ENCODE assay signal across 17 mouse cellular contexts in the genomic region with DNA sequence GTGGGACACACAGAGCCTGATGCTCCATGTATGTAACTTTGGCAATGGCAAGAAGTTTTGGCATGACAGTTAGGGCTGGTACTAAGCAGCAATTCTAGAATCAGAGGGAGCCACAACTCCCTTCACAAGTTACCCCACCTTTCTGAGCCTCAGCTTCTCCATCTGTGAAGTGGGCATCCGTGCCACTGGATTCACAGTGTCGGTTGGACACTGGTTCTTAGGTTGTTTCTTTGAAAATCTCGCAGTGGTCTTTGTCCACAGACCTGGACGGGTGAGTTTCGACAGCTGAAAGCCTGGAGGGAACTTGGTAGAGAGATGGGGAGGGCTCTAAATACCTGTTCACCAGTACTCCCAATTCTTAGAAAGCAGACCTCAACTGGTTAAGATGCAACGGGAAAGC. TPM values are rescaled to one million over a fixed set of nuclear protein-coding genes. Genes with fewer than 3 reads are reported as not detected.
DNase-seq lines count a peak whose midpoint lies in the region; ATAC-seq and TF ChIP-seq lines count a peak whose summit lies in the region.
"Had no signal": no experiment of that assay in that cellular context is flagged by ENCODE, and none has a peak within 500 bp of the region (broad histone marks: within the 10 kb centered on the region; RNA-seq: fewer than 3 reads in every experiment).

No protein-coding gene starts in this region.

- H3K9ac ChIP-seq in heart, embryonic 11.5 days (ENCODE audit: low read depth, low read length), result no peak overlapping the region
- H3K9ac ChIP-seq in lung, embryonic 15.5 days, result no peak overlapping the region
- H3K9ac ChIP-seq in heart, postnatal 0 days (replicated peaks; ENCODE audit: low read depth, low read length), result no peak overlapping the region
- H3K9ac ChIP-seq in stomach, embryonic 16.5 days (ENCODE audit: low read length), result peak overlapping the region; percentile 32; the same call in 1 of the 2 replicates
- no peak overlapping the region for H3K9ac ChIP-seq in liver, embryonic 11.5 days (ENCODE audit: low read depth, low read length)
- H3K9ac ChIP-seq: forebrain, embryonic 13.5 days; liver, postnatal 0 days; neural tube, embryonic 12.5 days had no signal

- H3K27ac ChIP-seq in heart, embryonic 11.5 days (ENCODE audit: low read depth, low read length), result peak overlapping the region; percentile 78; the same call in 1 of the 2 replicates
- peak overlapping the region; percentile 92 for H3K27ac ChIP-seq in lung, embryonic 15.5 days
- peak overlapping the region; percentile 98 for H3K27ac ChIP-seq in heart, postnatal 0 days (ENCODE audit: low read depth)
- peak overlapping the region; percentile 75 for H3K27ac ChIP-seq in stomach, embryonic 16.5 days (ENCODE audit: low read length)
- H3K27ac ChIP-seq in liver, embryonic 11.5 days (ENCODE audit: low read depth, low read length), result no peak overlapping the region
- H3K27ac ChIP-seq: forebrain, embryonic 13.5 days; neural tube, embryonic 12.5 days had no signal

- H3K4me3 ChIP-seq in heart, embryonic 11.5 days (ENCODE audit: low read depth, low read length), result no peak overlapping the region
- no peak overlapping the region for H3K4me3 ChIP-seq in lung, embryonic 15.5 days
- no peak overlapping the region for H3K4me3 ChIP-seq in heart, postnatal 0 days (ENCODE audit: low read depth, low read length)
- H3K4me3 ChIP-seq in stomach, embryonic 16.5 days (replicated peaks; ENCODE audit: low read length), result no peak overlapping the region
- H3K4me3 ChIP-seq in liver, embryonic 11.5 days (ENCODE audit: low read depth, low read length), result no peak overlapping the region
- H3K4me3 ChIP-seq: forebrain, embryonic 13.5 days; neural tube, embryonic 12.5 days had no signal

- H3K4me2 ChIP-seq in heart, embryonic 11.5 days, result no peak overlapping the region
- H3K4me2 ChIP-seq in lung, embryonic 15.5 days, result no peak overlapping the region
- H3K4me2 ChIP-seq in heart, postnatal 0 days (ENCODE audit: low read depth, low read length), result no peak overlapping the region
- no peak overlapping the region for H3K4me2 ChIP-seq in stomach, embryonic 16.5 days (ENCODE audit: low read depth, low read length)
- H3K4me2 ChIP-seq in liver, embryonic 11.5 days, result no peak overlapping the region
- H3K4me2 ChIP-seq: forebrain, embryonic 13.5 days; neural tube, embryonic 12.5 days had no signal

- H3K9me3 ChIP-seq in heart, embryonic 11.5 days (replicated peaks; ENCODE audit: control insufficient read depth, low read length), result no peaks in the 10 kb centered on the region
- no peaks in the 10 kb centered on the region for H3K9me3 ChIP-seq in lung, embryonic 15.5 days
- no peaks in the 10 kb centered on the region for H3K9me3 ChIP-seq in heart, postnatal 0 days (replicated peaks; ENCODE audit: control insufficient read depth, low read length)
- H3K9me3 ChIP-seq in stomach, embryonic 16.5 days (replicated peaks; ENCODE audit: control insufficient read depth, low read length), result no peaks in the 10 kb centered on the region
- no peaks in the 10 kb centered on the region for H3K9me3 ChIP-seq in liver, embryonic 11.5 days (ENCODE audit: control insufficient read depth, low read length)
- H3K9me3 ChIP-seq: forebrain, embryonic 13.5 days; neural tube, embryonic 12.5 days had no signal

- H3K4me1 ChIP-seq in heart, embryonic 11.5 days (ENCODE audit: control insufficient read depth, insufficient read depth, low read length), result peaks cover 48% of the 10 kb centered on the region
- peaks cover 64% of the 10 kb centered on the region for H3K4me1 ChIP-seq in lung, embryonic 15.5 days
- H3K4me1 ChIP-seq in heart, postnatal 0 days (ENCODE audit: control insufficient read depth, insufficient read depth), result peaks cover 67% of the 10 kb centered on the region
- H3K4me1 ChIP-seq in stomach, embryonic 16.5 days (ENCODE audit: control insufficient read depth, insufficient read depth, low read length), result peaks cover 23% of the 10 kb centered on the region
- no peaks in the 10 kb centered on the region for H3K4me1 ChIP-seq in liver, embryonic 11.5 days (replicated peaks; ENCODE audit: control insufficient read depth, insufficient read depth, low read length)

- peaks cover 12% of the 10 kb centered on the region for H3K36me3 ChIP-seq in heart, embryonic 11.5 days (ENCODE audit: control insufficient read depth, insufficient read depth, low read length)
- H3K36me3 ChIP-seq in lung, embryonic 15.5 days, result peaks cover 23% of the 10 kb centered on the region
- H3K36me3 ChIP-seq in heart, postnatal 0 days (replicated peaks; ENCODE audit: control insufficient read depth, insufficient read depth, low read length), result peaks cover 38% of the 10 kb centered on the region
- 0 out of 2 replicates have a peak, but pooled peaks cover 5% of the 10 kb centered on the region for H3K36me3 ChIP-seq in stomach, embryonic 16.5 days (ENCODE audit: control insufficient read depth, insufficient read depth, low read length)
- H3K36me3 ChIP-seq in liver, embryonic 11.5 days (ENCODE audit: control insufficient read depth, insufficient read depth, low read length), result peaks cover 14% of the 10 kb centered on the region

- WGBS in heart, embryonic 11.5 days (ENCODE audit: insufficient replicate concordance), result 85% methylated on average over 6 of the region's 6 CpGs
- 79% methylated on average over 6 of the region's 6 CpGs for WGBS in lung, embryonic 15.5 days
- WGBS in heart, postnatal 0 days, result 86% methylated on average over 6 of the region's 6 CpGs
- WGBS in stomach, embryonic 16.5 days, result 88% methylated on average over 6 of the region's 6 CpGs
- 86% methylated on average over 6 of the region's 6 CpGs for WGBS in liver, embryonic 11.5 days

- no peaks in the 10 kb centered on the region for H3K27me3 ChIP-seq in heart, embryonic 11.5 days (ENCODE audit: control insufficient read depth, insufficient read depth, low read length)
- H3K27me3 ChIP-seq in lung, embryonic 15.5 days, result no peaks in the 10 kb centered on the region
- H3K27me3 ChIP-seq in heart, postnatal 0 days (ENCODE audit: control insufficient read depth, insufficient read depth, low read length), result no peaks in the 10 kb centered on the region
- H3K27me3 ChIP-seq in stomach, embryonic 16.5 days (ENCODE audit: control insufficient read depth, insufficient read depth, low read length), result no peaks in the 10 kb centered on the region
- H3K27me3 ChIP-seq in liver, embryonic 11.5 days (replicated peaks; ENCODE audit: control insufficient read depth, insufficient read depth, low read length), result no peaks in the 10 kb centered on the region
- H3K27me3 ChIP-seq: forebrain, embryonic 13.5 days; neural tube, embryonic 12.5 days had no signal

- no peak for DNase-seq in heart, adult 18-20 months
- DNase-seq in lung, postnatal 25 days (ENCODE audit: low spot score), result no peak
- DNase-seq in heart, postnatal 0 days (ENCODE audit: low spot score), result no peak
- no peak for DNase-seq in liver, embryonic 11.5 days (ENCODE audit: low spot score)
- no peak for DNase-seq in adrenal gland, adult 2 months
- DNase-seq: B cell, adult 2 months; cerebellum, postnatal 36 days; kidney, adult 2 months; kidney, postnatal 25 days; layer of hippocampus, adult 9-11 months; liver, postnatal 0 days; thymus, adult 2 months had no signal

- no peak for TF ChIP-seq EP300 in heart, postnatal 0 days (IDR thresholded peaks at IDR 0.05; ENCODE audit: low read depth)

- no peak for TF ChIP-seq CTCF in heart, postnatal 0 days (IDR thresholded peaks at IDR 0.05; ENCODE audit: low read depth)

- no peak for ATAC-seq in heart, embryonic 11.5 days (replicated peaks; ENCODE audit: insufficient number of reproducible peaks, low FRiP score, low TSS enrichment)
- no peak for ATAC-seq in lung, embryonic 15.5 days (ENCODE audit: borderline replicate concordance, extremely low read depth, low FRiP score, low TSS enrichment)
- no peak for ATAC-seq in heart, postnatal 0 days (ENCODE audit: insufficient read depth, low read depth)
- no peak for ATAC-seq in stomach, embryonic 16.5 days (ENCODE audit: insufficient read depth, low FRiP score)
- no peak for ATAC-seq in liver, embryonic 11.5 days (replicated peaks; ENCODE audit: low FRiP score)
- ATAC-seq: forebrain, embryonic 13.5 days; liver, postnatal 0 days had no signal

RNA-seq across cellular contexts. Expression of gene Ddc, which starts 56.7 kb away (rescaled TPM):
- polyA plus RNA-seq in heart, embryonic 11.5 days (2014; fragmentation: Nextera tagmentation; extraction: Ambion mirVana), result 39.7 and 44.5 TPM in 2 replicates
- 1 to 10 TPM; 1.3 to 1.9 TPM for total RNA-seq in heart, adult 18-20 months (2021)
- polyA plus RNA-seq in lung, embryonic 15.5 days (2015; fragmentation: Nextera tagmentation; extraction: Ambion mirVana), result 15.4 and 16.4 TPM in 2 replicates
- total RNA-seq in heart, postnatal 0 days (2014; rRNA removed; ENCODE audit: low replicate concordance), result 248 and 309 TPM in 2 replicates
- polyA plus RNA-seq in heart, postnatal 0 days (2015; fragmentation: Nextera tagmentation; extraction: Ambion mirVana), result 129 and 140 TPM in 2 replicates
- 48.7 and 49.1 TPM in 2 replicates for polyA plus RNA-seq in stomach, embryonic 16.5 days (2015; fragmentation: Nextera tagmentation; extraction: Ambion mirVana)
- polyA plus RNA-seq in liver, embryonic 11.5 days (2014; fragmentation: Nextera tagmentation; extraction: Ambion mirVana), result 15.9 and 17.2 TPM in 2 replicates
- total RNA-seq in adrenal gland, adult 2 months (2021), result 10 to 100 TPM; 46.1 to 86.5 TPM
- polyA plus RNA-seq in adrenal gland, adult 2 months (2012; rRNA removed), result 11.0 and 13.5 TPM in 2 replicates
